Mouse (Mus musculus) stomach, embryonic 14.5 days (tissue): ENCODE results near the gene Twnk. TPM values are rescaled to one million over a fixed set of nuclear protein-coding genes. Genes with fewer than 3 reads are reported as not detected.

Experiments used
- ATAC-seq: fragments of 200-750 bp; cut with Nextera tagmentation; 2 replicates; pipeline ENCODE4 v1.8.0; 2017; ENCODE audit warnings: low read depth, moderate TSS enrichment; ENCODE audit not compliant: insufficient number of reproducible peaks, insufficient read depth, low FRiP score
- H3K27ac ChIP-seq: fragments of 300-500 bp; sonication (generic); 2 replicates; pipeline ENCODE4 v1.5.1; 2014; ENCODE audit warnings: mild to moderate bottlenecking, low read length, moderate library complexity, mixed read lengths
- H3K27me3 ChIP-seq: fragments of 300-500 bp; sonication (generic); 2 replicates; pipeline ENCODE4 v1.6.1; 2014; ENCODE audit warnings: low read length, control low read depth, mixed read lengths; ENCODE audit not compliant: control insufficient read depth, insufficient read depth
- H3K36me3 ChIP-seq: fragments of 300-500 bp; sonication (generic); 2 replicates; pipeline ENCODE4 v1.6.1; 2014; ENCODE audit warnings: mild to moderate bottlenecking, control low read depth, low read length, moderate library complexity, mixed read lengths; ENCODE audit not compliant: control insufficient read depth, insufficient read depth
- H3K4me1 ChIP-seq: fragments of 300-500 bp; sonication (generic); 2 replicates; pipeline ENCODE4 v1.6.1; 2014; ENCODE audit warnings: low read length, control low read depth, mixed read lengths; ENCODE audit not compliant: control insufficient read depth, insufficient read depth
- H3K4me2 ChIP-seq: fragments of 300-500 bp; sonication (generic); replicated peaks from 2 replicates; pipeline ENCODE4 v1.6.1; 2014; ENCODE audit warnings: low read depth, low read length, control low read depth
- H3K4me3 ChIP-seq: fragments of 300-500 bp; sonication (generic); 2 replicates; pipeline ENCODE4 v1.5.1; 2014; ENCODE audit warnings: low read depth, low read length, control low read depth
- H3K9ac ChIP-seq: fragments of 300-500 bp; sonication (generic); replicated peaks from 2 replicates; pipeline ENCODE4 v1.6.1; 2014; ENCODE audit warnings: low read depth, mild to moderate bottlenecking, control low read depth, low read length, moderate library complexity, mixed read lengths
- H3K9me3 ChIP-seq: fragments of 300-500 bp; sonication (generic); 2 replicates; pipeline ENCODE4 v1.6.1; 2016; ENCODE audit warnings: low read depth, low read length, control low read depth; ENCODE audit not compliant: control insufficient read depth
- WGBS: fragments of 180-500 bp; shearing (Covaris S2); extraction: QIAGEN DNeasy Blood & Tissue Kit; methylation state at CpG from one replicate; pipeline ENCODE4 v1.1.7; 2014; 5-methylcytosine and 5-hydroxymethylcytosine counted together
- polyA plus RNA-seq: library from polyadenylated mRNA; unstranded; fragments of >200 nt; fragmentation: Nextera tagmentation; extraction: Ambion mirVana; gene quantifications from 2 replicates; pipeline ENCODE4 v1.2.1, GENCODE M21; 2014

Gene Twnk
- polyA plus RNA-seq, 1 experiment from 2014 or later: 15.3 TPM

GRCm38 (mm10) chr19:45056364-45056763, 50.9 kb downstream of the Twnk start:
- H3K9me3 ChIP-seq: no peaks in the 10 kb centered on the region
- no peak overlapping the region for H3K4me2 ChIP-seq
- H3K36me3 ChIP-seq: peaks cover 7% of the 10 kb centered on the region
- no peak overlapping the region for H3K27ac ChIP-seq
- 43% methylated on average over 4 of the region's 4 CpGs for WGBS
- no peak for ATAC-seq
- no peak overlapping the region for H3K4me3 ChIP-seq
- H3K27me3 ChIP-seq: no peaks in the 10 kb centered on the region
- H3K9ac ChIP-seq: no peak overlapping the region
- peaks cover 18% of the 10 kb centered on the region for H3K4me1 ChIP-seq

DNA sequence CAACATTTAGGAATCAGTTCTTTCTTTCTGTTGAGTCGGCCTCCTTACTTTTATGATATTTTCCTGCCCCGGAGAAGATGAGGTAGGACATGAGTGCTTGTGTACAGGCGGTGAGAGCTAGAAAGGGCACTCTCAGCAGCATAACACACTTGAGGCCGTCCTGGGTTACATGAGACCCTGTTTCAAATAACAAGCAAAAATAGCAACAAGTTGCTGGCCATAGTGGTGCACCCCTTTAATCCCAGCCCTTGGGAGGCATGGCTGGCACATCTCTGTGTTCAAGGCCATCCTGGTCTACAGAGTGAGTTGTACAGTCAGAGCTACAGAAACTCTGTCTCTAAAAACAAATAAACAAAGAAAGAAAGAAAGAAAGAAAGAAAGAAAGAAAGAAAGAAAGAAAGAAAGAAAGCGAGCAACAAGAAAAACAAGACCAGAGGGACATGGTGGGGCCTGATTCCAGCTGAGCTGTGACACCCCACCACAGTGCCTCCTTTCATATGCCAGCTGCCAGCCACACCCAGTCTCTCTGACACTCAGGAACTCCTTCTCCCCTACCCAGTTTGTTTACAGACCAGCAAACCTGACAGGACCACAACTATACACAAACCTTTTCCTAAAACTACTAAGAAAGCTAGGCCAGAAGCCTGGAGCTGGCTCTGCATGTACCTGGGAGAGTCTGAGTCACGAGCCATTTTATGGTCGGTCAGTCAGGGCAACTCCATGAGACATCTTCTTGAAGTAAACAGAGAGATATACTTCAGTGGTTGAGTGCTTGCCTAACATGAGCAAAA, 51.6 kb downstream of the Twnk start:
- ATAC-seq: no peak
- Histone ChIP-seq H3K36me3 (peaks cover 7% of the 10 kb centered on the region), H3K4me3 (peak overlapping the region; percentile 53; the same call in 1 of the 2 replicates), H3K27ac (peak overlapping the region; percentile 97), H3K9me3 (no peaks in the 10 kb centered on the region), H3K9ac (peak overlapping the region; percentile 52), H3K4me1 (peaks cover 18% of the 10 kb centered on the region), H3K4me2 (peak overlapping the region; percentile 69), H3K27me3 (no peaks in the 10 kb centered on the region)
- WGBS: 66% methylated on average over 7 of the region's 7 CpGs

DNA sequence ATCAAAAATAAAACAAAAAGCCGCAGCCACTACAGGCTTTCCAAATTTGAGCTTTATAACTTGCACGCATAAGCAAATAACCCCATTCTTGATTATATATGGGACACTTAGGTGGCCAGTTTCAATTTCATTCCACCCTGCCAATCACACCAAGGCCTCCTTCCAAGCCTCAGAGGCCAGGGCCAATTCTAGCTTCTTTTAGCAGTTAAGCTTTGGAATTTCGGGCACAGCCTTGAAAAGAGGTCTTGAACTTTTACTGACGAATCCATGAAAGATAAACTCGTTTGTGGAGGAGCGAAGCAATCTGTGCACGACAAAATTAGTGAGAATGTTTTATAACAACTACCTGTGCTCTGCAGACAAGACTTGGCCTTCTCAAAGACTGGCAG, 52.3 kb downstream of the Twnk start:
- Histone ChIP-seq H3K36me3 (peaks cover 7% of the 10 kb centered on the region), H3K4me1 (peaks cover 18% of the 10 kb centered on the region), H3K9me3 (no peaks in the 10 kb centered on the region), H3K9ac (peak overlapping the region; percentile 52), H3K27me3 (no peaks in the 10 kb centered on the region), H3K27ac (peak overlapping the region; percentile 97), H3K4me2 (peak overlapping the region; percentile 69), H3K4me3 (peak overlapping the region; percentile 53)
- ATAC-seq: no peak
- WGBS: 32% methylated on average over 7 of the region's 7 CpGs

- ATAC-seq: peak; percentile 93
- Histone ChIP-seq H3K27me3 (no peaks in the 10 kb centered on the region), H3K4me3 (peak overlapping the region; percentile 53), H3K4me2 (peak overlapping the region; percentile 69), H3K9ac (peak overlapping the region; percentile 74), H3K9me3 (no peaks in the 10 kb centered on the region), H3K4me1 (peaks cover 18% of the 10 kb centered on the region), H3K36me3 (peaks cover 7% of the 10 kb centered on the region; the same call in 1 of the 2 replicates), H3K27ac (peak overlapping the region; percentile 97)
- under 1% methylated on average over 34 of the region's 34 CpGs for WGBS
Observed at GRCm38 (mm10) chr19:45058113-45058839, 52.8 kb downstream of the Twnk start.

GRCm38 (mm10) chr19:45058841-45059240, 53.4 kb downstream of the Twnk start:
- WGBS: 1% methylated on average over 14 of the region's 14 CpGs
- no peak for ATAC-seq
- H3K4me3 ChIP-seq: peak overlapping the region; percentile 53
- H3K27me3 ChIP-seq: peaks cover 2% of the 10 kb centered on the region
- peak overlapping the region; percentile 74 for H3K9ac ChIP-seq
- H3K4me1 ChIP-seq: peaks cover 18% of the 10 kb centered on the region
- peak overlapping the region; percentile 69 for H3K4me2 ChIP-seq
- H3K9me3 ChIP-seq: no peaks in the 10 kb centered on the region
- peaks cover 7% of the 10 kb centered on the region; the same call in 1 of the 2 replicates for H3K36me3 ChIP-seq
- H3K27ac ChIP-seq: peak overlapping the region; percentile 97

Other genes starting within 250 kb of the Twnk start
- gene Pax2, start 249.6 kb upstream of the Twnk start, polyA plus RNA-seq: not detected in 2 replicates
- 56.5 and 56.7 TPM in 2 replicates for gene Slf2, start 74.5 kb upstream of the Twnk start, polyA plus RNA-seq
- 6.0 and 6.6 TPM in 2 replicates for gene Sema4g, start 16.6 kb upstream of the Twnk start, polyA plus RNA-seq
- gene Mrpl43, start 779 bp downstream of the Twnk start, polyA plus RNA-seq: 60.1 and 60.4 TPM in 2 replicates
- gene Lzts2, start 8.8 kb downstream of the Twnk start, polyA plus RNA-seq: 52.5 and 56.0 TPM in 2 replicates
- gene Pdzd7, start 40.1 kb downstream of the Twnk start, polyA plus RNA-seq: 0.62 TPM in 2 replicates
- 28.8 and 34.5 TPM in 2 replicates for gene Sfxn3, start 41.8 kb downstream of the Twnk start, polyA plus RNA-seq
- gene Kazald1, start 69.6 kb downstream of the Twnk start, polyA plus RNA-seq: 1.3 and 4.7 TPM in 2 replicates
- 0.12 and 0.86 TPM in 2 replicates for gene Tlx1, start 145.0 kb downstream of the Twnk start, polyA plus RNA-seq
- not detected in 2 replicates for gene Lbx1, start 230.1 kb downstream of the Twnk start, polyA plus RNA-seq